Mouse (Mus musculus): ENCODE measurements around the gene Kbtbd2.

GRCm38 (mm10) chr6:56765265-56765664, 32.3 kb downstream of the Kbtbd2 start:
- TF ChIP-seq GATA1 (IDR thresholded peaks at IDR 0.05; ENCODE audit: borderline replicate concordance, low read length) (no peak), FLI1 (IDR thresholded peaks at IDR 0.05; ENCODE audit: low read length) (no peak)
